Mouse (Mus musculus) frontal cortex, adult 2 months (tissue): ENCODE data around the gene Lyst. TPM values are rescaled to one million over a fixed set of nuclear protein-coding genes. Genes with fewer than 3 reads are reported as not detected.
"Not testable (repeated sequence)": the region's sequence is repeated elsewhere in the genome, so short reads cannot be mapped to it uniquely, and the experiment has no call there.

Experiments
- DNase-seq, 2 experiments: peaks; one replicate each; pipeline ENCODE4 v3.0.0; 2022; ENCODE audit warnings: low spot score in 1 of 2; ENCODE audit errors: extremely low spot score in 1 of 2
- polyA plus RNA-seq: library from polyadenylated mRNA; depleted of rRNA; stranded (reverse); fragments of >200 nt; gene quantifications from 2 replicates; pipeline ENCODE4 v1.2.3, GENCODE M21; 2012

The Lyst gene
- polyA plus RNA-seq, 1 experiment = 12.2 TPM

DNA sequence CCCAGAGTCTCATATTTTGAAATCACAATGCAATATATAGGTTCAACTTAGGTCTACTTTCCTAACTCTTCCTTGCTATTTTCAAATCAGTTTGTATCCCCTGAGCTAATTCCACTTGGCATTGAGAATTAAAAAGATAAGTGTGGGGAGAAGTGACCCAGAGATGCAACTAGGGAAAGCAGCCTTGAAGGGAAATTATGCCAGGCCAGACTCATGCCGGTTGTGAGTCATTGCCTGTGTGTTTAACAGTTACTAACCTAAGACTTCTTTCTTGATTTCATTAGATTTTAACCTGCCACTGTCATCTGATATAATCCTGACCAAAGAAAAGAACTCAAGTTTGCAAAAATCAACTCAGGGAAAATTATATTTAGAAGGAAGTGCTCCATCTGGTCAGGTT is 43.5 kb downstream of the Lyst start:
- DNase-seq = no peak

DNA sequence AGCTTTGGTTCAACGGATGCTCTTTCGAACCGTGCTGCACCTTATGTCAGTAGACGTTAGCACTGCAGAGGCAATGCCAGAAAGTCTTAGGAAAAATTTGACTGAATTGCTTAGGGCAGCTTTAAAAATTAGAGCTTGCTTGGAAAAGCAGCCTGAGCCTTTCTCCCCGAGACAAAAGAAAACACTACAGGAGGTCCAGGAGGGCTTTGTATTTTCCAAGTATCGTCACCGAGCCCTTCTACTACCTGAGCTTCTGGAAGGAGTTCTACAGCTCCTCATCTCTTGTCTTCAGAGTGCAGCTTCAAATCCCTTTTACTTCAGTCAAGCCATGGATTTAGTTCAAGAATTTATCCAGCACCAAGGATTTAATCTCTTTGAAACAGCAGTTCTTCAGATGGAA is 44.5 kb downstream of the Lyst start:
- DNase-seq = no peak

DNA sequence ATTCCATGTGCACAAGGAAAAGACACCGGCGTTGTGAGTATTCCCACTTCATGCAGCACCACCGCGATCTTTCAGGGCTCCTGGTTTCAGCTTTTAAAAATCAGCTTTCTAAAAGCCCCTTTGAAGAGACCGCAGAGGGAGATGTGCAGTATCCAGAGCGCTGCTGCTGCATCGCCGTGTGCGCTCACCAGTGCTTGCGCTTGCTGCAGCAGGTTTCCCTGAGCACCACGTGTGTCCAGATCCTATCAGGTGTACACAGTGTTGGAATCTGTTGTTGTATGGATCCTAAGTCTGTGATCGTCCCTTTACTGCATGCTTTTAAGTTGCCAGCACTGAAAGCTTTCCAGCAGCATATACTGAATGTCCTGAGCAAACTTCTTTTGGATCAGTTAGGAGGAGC is 45.0 kb downstream of the Lyst start:
- no peak for DNase-seq

DNA sequence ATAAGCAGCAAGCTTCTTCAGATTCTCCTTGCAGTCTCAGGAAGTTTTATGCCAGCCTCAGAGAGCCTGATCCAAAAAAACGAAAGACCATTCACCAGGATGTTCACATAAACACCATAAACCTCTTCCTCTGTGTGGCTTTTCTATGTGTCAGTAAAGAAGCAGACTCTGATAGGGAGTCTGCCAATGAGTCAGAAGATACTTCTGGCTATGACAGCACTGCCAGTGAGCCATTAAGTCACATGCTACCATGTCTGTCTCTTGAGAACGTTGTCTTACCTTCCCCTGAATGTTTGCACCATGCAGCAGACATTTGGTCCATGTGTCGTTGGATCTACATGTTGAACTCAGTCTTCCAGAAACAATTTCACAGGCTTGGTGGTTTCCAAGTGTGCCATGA is 47.4 kb downstream of the Lyst start:
- no peak for DNase-seq

DNA sequence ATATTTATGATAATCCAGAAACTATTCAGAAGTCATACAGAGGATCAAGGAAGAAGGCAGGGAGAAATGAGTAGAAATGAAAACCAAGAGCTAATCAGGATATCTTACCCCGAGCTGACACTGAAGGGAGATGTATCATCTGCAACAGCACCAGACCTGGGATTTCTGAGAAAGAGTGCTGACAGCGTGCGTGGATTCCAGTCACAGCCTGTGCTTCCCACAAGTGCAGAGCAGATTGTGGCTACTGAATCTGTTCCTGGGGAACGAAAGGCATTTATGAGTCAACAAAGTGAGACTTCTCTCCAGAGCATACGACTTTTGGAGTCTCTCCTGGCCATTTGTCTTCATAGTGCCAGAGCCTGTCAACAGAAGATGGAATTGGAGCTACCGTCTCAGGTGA is 47.8 kb downstream of the Lyst start:
- DNase-seq = peak in 1 of 2 experiments; percentile 41

DNA sequence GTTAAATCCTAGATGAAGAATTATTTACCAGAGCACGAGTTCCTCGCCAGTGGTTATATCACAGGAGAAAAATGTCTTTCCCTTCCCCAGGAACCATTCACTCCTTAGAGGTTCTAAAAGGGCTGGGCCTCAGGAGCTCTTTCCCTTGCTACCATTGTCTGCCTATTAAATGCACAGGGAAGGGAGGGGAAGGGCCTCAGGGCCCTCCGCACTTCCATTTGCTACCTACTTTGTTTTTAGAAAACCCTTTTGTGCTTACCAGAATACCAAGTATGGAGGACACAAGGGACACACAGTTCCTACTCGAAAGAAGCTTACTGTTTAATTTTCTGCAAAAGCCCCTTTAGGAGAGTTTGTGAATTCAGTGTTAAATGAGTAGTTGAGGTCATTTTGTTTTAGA is 48.5 kb downstream of the Lyst start:
- DNase-seq = no peak

DNA sequence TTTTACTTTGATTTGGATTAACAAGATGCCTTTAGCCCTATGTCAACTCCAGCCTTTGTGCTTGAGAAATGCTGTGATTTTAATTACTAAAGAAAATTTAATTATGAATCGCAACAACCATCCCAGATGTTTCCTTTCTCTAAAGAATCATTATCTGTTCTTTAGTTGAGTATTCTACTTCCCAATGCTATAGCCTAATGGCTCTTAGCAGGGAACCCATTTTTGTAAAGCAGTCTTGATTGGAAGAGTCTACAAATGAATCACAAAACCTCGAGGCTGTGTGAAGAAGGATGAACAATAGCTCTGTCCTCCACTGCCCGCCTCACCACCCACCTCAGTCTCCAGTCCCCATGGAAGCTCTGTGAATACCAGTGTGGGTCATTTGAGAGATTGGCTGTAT is 57.1 kb downstream of the Lyst start:
- no peak for DNase-seq

DNA sequence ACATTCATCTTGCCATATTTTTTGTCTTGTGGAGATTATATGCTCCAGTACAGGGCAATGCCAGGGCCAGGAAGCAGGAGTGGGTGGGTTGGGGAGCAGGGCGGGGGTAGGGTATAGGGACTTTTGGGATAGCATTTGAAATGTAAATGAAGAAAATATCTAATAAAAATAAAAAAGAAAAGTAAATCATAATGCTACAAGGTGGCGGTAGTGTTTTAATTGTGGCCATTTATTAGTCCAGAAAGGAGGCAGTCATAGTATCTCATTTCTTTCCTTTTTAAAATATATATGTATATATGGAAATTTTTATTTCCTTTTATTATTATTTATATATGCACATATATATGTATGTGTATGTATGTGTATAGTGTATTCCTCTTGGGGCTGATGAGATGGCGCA is 65.3 kb downstream of the Lyst start:
- DNase-seq = no peak

DNA sequence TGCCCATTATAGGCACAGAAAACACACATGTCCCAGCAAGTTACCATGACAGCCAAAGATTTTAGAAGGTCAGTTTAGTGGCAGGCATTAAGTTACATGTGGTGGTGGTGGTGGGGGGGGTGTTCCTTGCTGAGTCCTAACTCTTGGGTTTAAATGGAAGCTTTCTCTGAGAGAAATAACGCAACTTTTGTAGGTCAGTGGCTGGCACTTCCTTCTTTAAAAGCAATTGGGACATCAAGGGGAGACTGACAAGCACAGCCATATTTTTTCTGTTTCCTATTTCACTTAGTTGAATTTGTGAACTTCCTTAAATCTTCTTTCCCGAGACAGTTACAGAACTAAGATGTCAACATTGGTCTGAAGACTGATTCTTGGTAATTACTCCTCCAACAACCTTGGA is 75.9 kb downstream of the Lyst start:
- DNase-seq = not testable (repeated sequence)

DNA sequence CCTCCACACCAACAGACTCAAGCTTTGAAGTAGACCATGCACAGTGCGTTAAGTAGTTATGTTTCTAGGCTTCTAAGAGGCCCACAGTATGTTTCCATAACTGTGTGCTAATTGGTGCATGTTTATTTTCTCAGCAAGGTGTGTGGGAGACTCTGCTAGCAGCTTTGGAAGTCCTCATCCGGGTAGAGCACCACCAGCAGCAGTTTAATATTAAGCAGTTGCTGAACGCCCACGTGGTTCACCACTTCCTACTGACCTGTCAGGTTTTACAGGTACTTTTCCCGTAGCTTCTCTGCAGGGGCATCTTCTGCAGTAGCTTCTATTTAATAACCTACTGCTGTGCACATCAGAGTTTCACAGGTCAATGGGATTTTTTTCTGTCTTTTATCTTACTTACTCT is 80.5 kb downstream of the Lyst start:
- no peak for DNase-seq

DNA sequence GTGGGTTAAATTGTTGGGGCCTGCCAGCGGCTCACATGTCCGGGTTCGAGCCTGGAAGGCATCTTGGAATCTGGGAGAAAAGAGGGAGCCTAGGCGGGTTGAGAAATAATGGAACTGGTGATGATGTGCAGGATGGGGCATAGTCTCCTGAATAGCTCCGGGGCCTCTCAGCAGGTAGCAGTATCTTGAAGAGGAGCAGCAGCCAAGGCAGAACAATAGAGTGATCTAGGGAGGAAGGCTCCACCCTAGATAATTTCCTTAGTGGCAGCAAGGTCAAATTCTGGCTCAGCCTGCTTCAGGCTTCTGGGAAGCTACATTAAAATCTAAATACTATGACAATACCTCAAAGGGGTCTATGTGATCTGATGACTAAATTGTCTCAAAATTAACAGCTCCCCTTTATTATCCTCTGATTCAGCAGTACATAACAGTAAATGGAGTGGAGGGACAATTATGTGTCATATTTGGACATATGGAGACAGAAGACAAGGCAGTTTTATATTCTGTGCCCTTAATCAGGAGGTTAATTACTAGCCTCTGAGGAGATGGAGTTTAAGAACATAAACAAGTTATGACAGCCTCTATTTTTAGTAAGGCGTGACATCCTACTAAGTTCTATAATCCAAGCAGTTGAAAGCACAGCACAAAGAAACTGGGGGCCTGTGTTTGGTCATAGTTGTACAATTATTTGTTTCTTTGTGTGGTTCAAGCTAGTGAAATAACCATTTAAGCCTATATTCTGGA is 81.6 kb downstream of the Lyst start:
- no peak for DNase-seq

DNA sequence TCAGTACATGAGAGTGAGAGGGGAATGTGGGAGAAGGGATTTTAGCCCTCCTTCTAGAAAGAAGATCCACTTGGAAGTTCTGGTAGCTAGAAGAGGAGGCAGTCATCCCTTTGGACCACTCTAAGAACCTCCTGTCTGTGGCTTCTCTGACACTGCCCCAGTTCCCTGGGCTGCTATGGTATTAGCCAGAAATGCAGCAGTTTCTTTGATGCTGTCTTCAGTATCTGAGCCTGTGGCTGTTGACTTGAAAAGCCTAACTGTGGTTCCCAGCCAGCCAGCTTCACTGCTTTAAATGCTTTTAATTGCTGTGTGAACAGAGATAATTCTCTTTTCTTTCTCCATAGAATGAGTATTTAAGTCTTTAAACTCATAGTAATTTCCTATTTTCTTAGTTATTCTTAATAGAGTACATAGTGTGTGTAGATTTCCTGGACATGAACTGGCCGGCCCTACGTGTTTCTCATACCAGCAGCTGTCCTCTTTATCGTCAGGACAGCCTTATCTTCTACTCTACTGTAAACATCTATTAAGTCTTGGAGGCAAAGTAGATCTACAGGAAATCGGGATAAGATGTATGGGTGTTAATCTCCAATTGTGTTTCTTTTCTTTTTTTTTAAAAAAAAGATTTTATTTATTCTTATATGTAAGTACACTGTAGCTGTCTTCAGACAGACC is 84.6 kb downstream of the Lyst start:
- no peak for DNase-seq

DNA sequence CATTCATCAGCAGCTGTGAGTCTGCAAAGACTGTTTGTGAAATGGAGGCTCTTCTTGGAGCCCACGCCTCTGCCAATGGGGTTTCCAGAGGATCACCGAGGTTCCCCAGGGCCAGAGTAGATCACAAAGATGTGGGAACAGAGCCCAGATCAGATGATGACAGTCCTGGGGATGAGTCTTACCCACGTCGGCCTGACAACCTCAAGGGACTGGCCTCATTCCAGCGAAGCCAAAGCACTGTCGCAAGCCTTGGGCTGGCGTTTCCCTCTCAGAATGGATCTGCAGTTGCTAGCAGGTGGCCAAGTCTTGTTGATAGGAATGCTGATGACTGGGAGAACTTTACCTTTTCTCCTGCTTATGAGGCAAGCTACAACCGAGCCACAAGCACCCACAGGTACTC is 87.7 kb downstream of the Lyst start:
- DNase-seq = no peak

DNA sequence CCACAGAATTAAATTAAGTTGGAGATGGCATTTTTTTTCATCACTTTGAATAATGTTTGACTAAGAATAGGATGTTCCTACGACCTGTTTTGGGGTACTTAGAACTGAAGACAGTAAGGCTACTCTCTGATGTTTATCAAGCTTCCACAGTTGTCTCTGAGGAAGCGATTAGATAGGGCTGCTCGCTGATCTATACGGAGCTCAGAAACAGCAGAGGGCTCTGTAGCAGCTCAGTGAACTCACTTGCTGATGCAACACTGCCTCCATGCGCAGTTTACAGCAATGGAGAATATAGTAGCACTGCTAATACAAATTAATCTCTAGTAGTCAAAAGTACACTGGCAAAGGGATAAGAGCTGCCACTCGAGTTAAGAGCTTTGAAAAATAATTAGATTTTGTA is 91.4 kb downstream of the Lyst start:
- no peak for DNase-seq

DNA sequence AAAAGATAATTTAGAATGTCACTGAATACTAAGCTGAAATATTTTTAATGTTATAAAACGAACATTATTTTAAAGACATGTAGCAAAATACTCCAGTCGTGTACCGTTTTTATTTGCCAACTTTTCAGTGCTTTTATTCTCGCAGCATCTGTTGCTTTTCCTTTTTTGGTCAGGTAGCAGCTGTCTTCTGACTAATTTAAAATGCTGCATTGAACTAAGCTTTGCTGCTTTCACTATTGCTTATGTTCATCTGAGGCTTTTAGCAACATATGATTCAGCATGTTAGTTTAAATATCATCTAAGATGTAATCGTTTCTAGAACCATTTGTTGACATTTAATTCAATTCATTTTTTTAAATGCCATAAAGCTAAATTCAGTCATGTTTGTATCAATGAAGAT is 113.3 kb downstream of the Lyst start:
- DNase-seq = peak; percentile 51 to 81

DNA sequence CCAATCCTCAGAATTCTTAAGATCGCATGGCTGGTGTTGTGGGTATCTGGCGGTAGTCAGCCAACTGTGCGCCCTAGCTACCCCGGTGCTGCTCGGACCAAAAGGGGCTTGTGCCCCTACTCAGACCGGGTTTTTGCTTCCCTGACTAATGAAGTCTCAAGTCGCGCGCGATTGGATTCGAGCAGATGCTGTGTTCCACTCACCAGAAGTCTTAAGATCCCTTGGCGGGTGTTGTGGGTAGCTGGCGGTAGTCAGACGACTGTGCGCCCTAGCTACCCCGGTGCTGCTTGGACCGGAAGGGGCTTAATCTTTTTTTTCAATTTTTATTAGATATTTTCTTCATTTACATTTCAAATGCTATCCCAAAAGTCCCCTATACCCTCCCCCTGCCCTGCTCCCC is 131.2 kb downstream of the Lyst start:
- not testable (repeated sequence) for DNase-seq

DNA sequence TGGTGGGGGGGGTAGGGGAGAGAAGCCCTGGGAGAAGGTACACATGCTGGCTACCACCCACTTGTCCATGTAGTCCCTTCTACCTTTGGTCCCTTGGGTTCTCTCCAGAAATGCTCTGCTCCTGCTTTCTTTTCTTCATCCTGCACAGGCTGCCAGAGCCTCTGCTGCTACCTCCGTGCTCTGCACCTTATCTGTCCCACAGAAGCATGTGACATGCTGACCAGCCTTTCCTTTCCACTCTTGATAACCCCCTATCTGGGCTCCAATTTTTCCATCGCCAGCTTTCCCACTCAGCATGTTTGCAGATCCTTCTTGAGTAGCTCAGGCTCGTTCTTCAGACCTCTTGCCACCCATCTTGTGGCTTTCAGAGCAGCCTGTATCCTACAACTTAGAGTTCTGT is 133.1 kb downstream of the Lyst start:
- DNase-seq = no peak

DNA sequence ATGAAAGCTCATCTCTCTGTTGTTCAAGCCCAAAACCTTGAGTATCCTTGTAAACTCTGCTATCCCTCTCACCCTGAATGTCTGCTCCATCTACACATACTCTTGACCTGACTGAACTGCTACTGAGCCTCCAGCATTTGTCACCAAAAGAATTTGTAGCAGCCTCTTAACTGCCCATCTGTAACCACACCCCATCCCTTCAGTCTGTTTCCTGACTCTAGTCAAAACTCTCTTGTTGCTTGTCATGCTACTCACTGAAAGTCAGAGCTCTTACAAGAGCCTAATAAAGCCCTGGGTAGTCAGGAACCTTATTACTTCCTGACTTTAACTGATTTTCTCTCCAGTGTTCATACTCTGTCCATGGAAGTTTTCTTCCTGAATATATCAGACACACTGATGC is 133.6 kb downstream of the Lyst start:
- DNase-seq = no peak

DNA sequence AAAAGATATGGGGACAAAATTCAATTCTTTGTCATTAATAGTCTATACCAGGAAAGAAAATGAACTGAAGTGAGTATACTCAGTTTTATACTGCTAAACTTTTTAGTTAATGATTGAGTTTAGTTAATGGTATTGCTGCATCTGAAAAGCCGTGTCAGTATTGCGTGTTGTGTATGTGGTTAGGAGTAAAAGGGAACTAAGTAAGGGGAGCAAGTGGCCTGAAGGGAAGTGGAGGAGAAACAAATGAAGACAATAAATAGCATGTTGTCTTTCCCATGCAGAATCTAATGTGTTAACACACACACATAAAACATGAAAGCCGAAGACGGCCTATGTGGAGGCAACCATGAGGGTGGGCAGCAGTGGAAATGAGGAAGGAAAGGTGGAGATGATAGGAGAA is 149.0 kb downstream of the Lyst start:
- DNase-seq = no peak

DNA sequence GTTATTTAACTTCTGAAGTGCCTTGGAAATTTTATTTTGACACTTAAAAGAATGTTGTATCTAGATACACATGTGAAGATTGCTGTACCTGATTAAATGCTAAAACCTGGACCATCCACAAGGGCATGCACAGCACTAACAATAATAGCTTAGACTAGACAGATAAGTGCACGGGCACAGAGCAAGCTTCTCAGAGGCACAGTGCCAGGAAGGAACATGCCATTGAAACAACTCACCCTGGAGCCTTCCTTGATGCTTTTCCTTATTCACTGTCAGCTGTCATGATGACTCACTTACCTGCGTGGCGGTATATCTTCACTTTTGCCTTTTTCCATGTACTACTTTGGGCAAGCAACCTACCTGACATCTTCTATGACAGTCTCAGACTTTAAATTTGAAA is 155.7 kb downstream of the Lyst start:
- no peak for DNase-seq

DNA sequence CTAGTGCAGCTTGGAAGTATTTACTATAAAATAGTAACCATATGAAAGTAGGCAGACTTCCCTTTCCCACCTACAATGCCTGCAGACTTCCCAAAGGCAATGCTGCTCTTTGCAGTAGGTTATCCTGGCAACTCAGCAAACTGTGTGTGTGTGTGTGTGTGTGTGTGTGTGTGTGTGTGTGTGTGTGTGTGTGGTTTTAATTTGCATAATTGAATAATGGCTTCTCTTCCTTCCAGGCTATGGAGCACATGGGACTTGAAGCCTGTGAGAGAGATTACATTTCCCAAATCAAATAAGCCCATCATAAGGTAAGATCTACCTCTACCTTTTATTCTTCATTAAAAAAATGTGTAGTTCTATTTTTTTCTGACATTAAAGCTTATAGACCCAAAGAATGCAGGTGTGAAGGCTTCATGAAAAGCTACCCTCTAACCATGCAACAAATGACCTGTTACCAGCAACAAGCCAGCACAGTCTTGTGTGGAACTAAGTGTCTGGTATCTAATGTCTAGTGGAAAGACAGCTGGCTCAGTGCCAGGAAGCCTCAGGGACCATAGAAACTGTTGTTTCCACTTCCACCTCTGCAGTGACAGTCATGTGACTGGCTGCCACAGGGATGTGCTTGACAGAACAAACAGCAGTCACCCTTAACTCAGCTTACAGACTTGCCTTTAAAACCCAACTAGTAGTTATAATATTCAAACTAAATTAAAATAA is 185.7 kb downstream of the Lyst start:
- peak in 1 of 2 experiments; percentile 23 for DNase-seq

DNA sequence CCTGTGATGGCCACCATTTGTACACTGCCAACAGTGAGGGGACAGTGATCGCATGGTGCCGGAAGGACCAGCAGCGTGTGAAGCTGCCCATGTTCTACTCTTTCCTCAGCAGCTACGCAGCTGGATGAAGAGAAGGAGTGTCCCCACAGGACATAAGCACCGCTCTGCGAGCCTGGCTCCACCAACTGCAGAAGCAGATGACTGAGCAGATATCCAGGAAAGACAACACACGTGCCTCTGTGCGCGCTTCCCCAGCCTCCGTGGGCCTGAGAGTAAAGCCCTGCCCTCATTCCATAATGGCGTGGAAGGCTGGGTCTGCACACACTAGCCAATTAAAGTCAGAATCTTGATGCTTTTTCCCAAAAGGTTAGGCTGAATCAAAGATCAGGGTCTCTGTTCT is 186.9 kb downstream of the Lyst start:
- no peak for DNase-seq
